Comparison of ENCODE assay signal across 10 mouse cellular contexts in genomic region chr9:31684099-31684811, GRCm38 (mm10).
DNase-seq lines count a peak whose midpoint lies in the region; ATAC-seq and TF ChIP-seq lines count a peak whose summit lies in the region.
"Had no signal": no experiment of that assay in that cellular context is flagged by ENCODE, and none has a peak within 500 bp of the region (broad histone marks: within the 10 kb centered on the region; RNA-seq: fewer than 3 reads in every experiment).

No protein-coding gene starts in this region.

- no peak overlapping the region for H3K27ac ChIP-seq in hindbrain, embryonic 11.5 days (ENCODE audit: low read depth, low read length)
- no peak overlapping the region for H3K27ac ChIP-seq in hindbrain, embryonic 12.5 days
- H3K27ac ChIP-seq in hindbrain, postnatal 0 days, result no peak overlapping the region
- no peak overlapping the region for H3K27ac ChIP-seq in lung, embryonic 16.5 days (ENCODE audit: low read length)
- H3K27ac ChIP-seq in liver, embryonic 12.5 days, result no peak overlapping the region
- H3K27ac ChIP-seq: liver, embryonic 14.5 days had no signal

- in situ Hi-C loops in Patski (cut with MboI; ENCODE audit: low pct_unique_long_range_greater_than_20kb), result loop anchor here (5.0 kb wide), 1 partner anchor 77 kb away; no protein-coding TSS in a partner anchor

- H3K27me3 ChIP-seq in hindbrain, embryonic 11.5 days (ENCODE audit: control insufficient read depth, insufficient read depth, low read length), result no peaks in the 10 kb centered on the region
- peaks cover 17% of the 10 kb centered on the region for H3K27me3 ChIP-seq in hindbrain, embryonic 12.5 days
- H3K27me3 ChIP-seq in Patski, result no peaks in the 10 kb centered on the region
- no peaks in the 10 kb centered on the region for H3K27me3 ChIP-seq in hindbrain, postnatal 0 days (ENCODE audit: insufficient read depth, low read length)
- no peaks in the 10 kb centered on the region for H3K27me3 ChIP-seq in lung, embryonic 16.5 days (ENCODE audit: control insufficient read depth, insufficient read depth, low read depth, low read length)
- peaks cover 22% of the 10 kb centered on the region; the same call in 1 of the 2 replicates for H3K27me3 ChIP-seq in liver, embryonic 12.5 days (replicated peaks)

- CTCF ChIA-PET in Patski (lab: Charles Lee), result interaction anchor here (0.6 to 1.0 kb wide), 3 partner anchors 25 to 241 kb away, joined by 3 read pairs; no protein-coding TSS in a partner anchor

- POLR2A ChIA-PET in Patski (lab: Charles Lee), result interaction anchor here (1.2 kb wide), 1 partner anchor 228 kb away, joined by 5 read pairs; no protein-coding TSS in a partner anchor

- no peak for DNase-seq in hindbrain, embryonic 11.5 days (ENCODE audit: low spot score)
- peak; percentile 91 for DNase-seq in Patski (ENCODE audit: low read depth, low spot score)
- DNase-seq in hindbrain, postnatal 0 days (ENCODE audit: low spot score), result peak; percentile 27
- DNase-seq in adrenal gland, postnatal 14 days, result no peak
- no peak for DNase-seq in right cerebral cortex, postnatal 25 days
- DNase-seq: thymus, postnatal 36 days had no signal

- H3K9me3 ChIP-seq in hindbrain, embryonic 11.5 days (ENCODE audit: control insufficient read depth, low read length), result no peaks in the 10 kb centered on the region
- no peaks in the 10 kb centered on the region for H3K9me3 ChIP-seq in hindbrain, embryonic 12.5 days (replicated peaks)
- no peaks in the 10 kb centered on the region for H3K9me3 ChIP-seq in hindbrain, postnatal 0 days (ENCODE audit: low read length)
- no peaks in the 10 kb centered on the region for H3K9me3 ChIP-seq in lung, embryonic 16.5 days (ENCODE audit: control insufficient read depth, low read length)
- no peaks in the 10 kb centered on the region for H3K9me3 ChIP-seq in liver, embryonic 12.5 days (replicated peaks)

- TF ChIP-seq CTCF in Patski (IDR thresholded peaks at IDR 0.05), result no peak
- TF ChIP-seq CTCF in hindbrain, postnatal 0 days (IDR thresholded peaks at IDR 0.05; ENCODE audit: low read depth), result no peak

- peaks cover 5% of the 10 kb centered on the region for H3K4me1 ChIP-seq in hindbrain, embryonic 11.5 days (replicated peaks; ENCODE audit: control insufficient read depth, insufficient read depth, low read length)
- H3K4me1 ChIP-seq in hindbrain, embryonic 12.5 days, result peaks cover 35% of the 10 kb centered on the region
- H3K4me1 ChIP-seq in hindbrain, postnatal 0 days (ENCODE audit: insufficient read depth, low read length), result peaks cover 18% of the 10 kb centered on the region; the same call in 1 of the 2 replicates
- peaks cover 25% of the 10 kb centered on the region for H3K4me1 ChIP-seq in lung, embryonic 16.5 days (replicated peaks; ENCODE audit: control insufficient read depth, insufficient read depth, low read length)
- 0 out of 2 replicates have a peak, but pooled peaks cover 4% of the 10 kb centered on the region for H3K4me1 ChIP-seq in liver, embryonic 12.5 days

- ATAC-seq in hindbrain, embryonic 11.5 days (ENCODE audit: low FRiP score), result 0 out of 2 replicates have a peak, but pooled peaks have one; percentile 26
- ATAC-seq in hindbrain, embryonic 12.5 days (ENCODE audit: low FRiP score), result no peak
- peak; percentile 78 for ATAC-seq in Patski
- no peak for ATAC-seq in hindbrain, postnatal 0 days
- peak; percentile 61 for ATAC-seq in lung, embryonic 16.5 days (ENCODE audit: low read depth)
- no peak for ATAC-seq in liver, embryonic 12.5 days

- H3K9ac ChIP-seq in hindbrain, embryonic 11.5 days (ENCODE audit: low read depth, low read length), result no peak overlapping the region
- no peak overlapping the region for H3K9ac ChIP-seq in hindbrain, embryonic 12.5 days
- H3K9ac ChIP-seq in hindbrain, postnatal 0 days (replicated peaks; ENCODE audit: low read length), result no peak overlapping the region
- no peak overlapping the region for H3K9ac ChIP-seq in lung, embryonic 16.5 days (ENCODE audit: low read length)
- no peak overlapping the region for H3K9ac ChIP-seq in liver, embryonic 12.5 days
- H3K9ac ChIP-seq: liver, embryonic 14.5 days had no signal

- no peak overlapping the region for H3K4me3 ChIP-seq in hindbrain, embryonic 11.5 days (ENCODE audit: low read depth, low read length)
- H3K4me3 ChIP-seq in hindbrain, embryonic 12.5 days, result no peak overlapping the region
- no peak overlapping the region for H3K4me3 ChIP-seq in hindbrain, postnatal 0 days (ENCODE audit: low read length)
- no peak overlapping the region for H3K4me3 ChIP-seq in lung, embryonic 16.5 days (ENCODE audit: low read length)
- no peak overlapping the region for H3K4me3 ChIP-seq in liver, embryonic 12.5 days

- no peaks in the 10 kb centered on the region for H3K36me3 ChIP-seq in hindbrain, embryonic 11.5 days (ENCODE audit: control insufficient read depth, insufficient read depth, low read length)
- no peaks in the 10 kb centered on the region for H3K36me3 ChIP-seq in hindbrain, embryonic 12.5 days
- no peaks in the 10 kb centered on the region for H3K36me3 ChIP-seq in hindbrain, postnatal 0 days (ENCODE audit: insufficient read depth, low read length)
- H3K36me3 ChIP-seq in lung, embryonic 16.5 days (ENCODE audit: control insufficient read depth, insufficient read depth, low read length), result no peaks in the 10 kb centered on the region
- no peaks in the 10 kb centered on the region for H3K36me3 ChIP-seq in liver, embryonic 12.5 days

- no peak overlapping the region for H3K4me2 ChIP-seq in hindbrain, embryonic 11.5 days (replicated peaks; ENCODE audit: low read depth, low read length)
- H3K4me2 ChIP-seq in hindbrain, embryonic 12.5 days (replicated peaks), result no peak overlapping the region
- H3K4me2 ChIP-seq in hindbrain, postnatal 0 days (ENCODE audit: low read depth, low read length), result no peak overlapping the region
- peak overlapping the region; percentile 18 for H3K4me2 ChIP-seq in lung, embryonic 16.5 days (ENCODE audit: low read depth, low read length)
- no peak overlapping the region for H3K4me2 ChIP-seq in liver, embryonic 12.5 days

- 54% methylated on average over 15 of the region's 18 CpGs for WGBS in hindbrain, embryonic 11.5 days
- 51% methylated on average over 14 of the region's 18 CpGs for whole genome bisulfite sequencing in hindbrain, embryonic 12.5 days
- 36% methylated on average over 17 of the region's 18 CpGs for whole genome bisulfite sequencing in hindbrain, postnatal 0 days
- 25% methylated on average over 14 of the region's 18 CpGs for WGBS in lung, embryonic 16.5 days
- WGBS in liver, embryonic 12.5 days (ENCODE audit: insufficient replicate concordance), result 60% methylated on average over 14 of the region's 18 CpGs

Comparison
In these comparisons a context has a peak if more than half of its experiments do, and no peak if none do; other contexts are left out.
1. ATAC-seq: peak in hindbrain, embryonic 11.5 days (single experiment), Patski (single experiment) and lung, embryonic 16.5 days (single experiment); none in hindbrain, embryonic 12.5 days (single experiment), hindbrain, postnatal 0 days (single experiment) and liver, embryonic 12.5 days (single experiment).
2. DNase-seq: peak in Patski (single experiment) and hindbrain, postnatal 0 days (single experiment); none in hindbrain, embryonic 11.5 days (single experiment), adrenal gland, postnatal 14 days (single experiment) and right cerebral cortex, postnatal 25 days (single experiment).